Mouse (Mus musculus) E14TG2a.4 (cell line): ENCODE data around the gene 5730455P16Rik.
"Not testable (repeated sequence)": the region's sequence is repeated elsewhere in the genome, so short reads cannot be mapped to it uniquely, and the experiment has no call there.

Experiments used
- H3K27me3 ChIP-seq: 2 replicates; pipeline ENCODE4 v1.6.1; 2014; ENCODE audit warnings: low read length, control low read depth; ENCODE audit not compliant: insufficient read depth
- H3K36me3 ChIP-seq: 2 replicates; pipeline ENCODE4 v1.6.1; 2014; ENCODE audit warnings: low read length, control low read depth; ENCODE audit not compliant: insufficient read depth
- H3K4me1 ChIP-seq: replicated peaks from 2 replicates; pipeline ENCODE4 v1.6.1; 2014; ENCODE audit warnings: low read depth, low read length, control low read depth
- H3K4me3 ChIP-seq: replicated peaks from 2 replicates; pipeline ENCODE4 v1.5.1; 2014; ENCODE audit warnings: mild to moderate bottlenecking, low read length
- H3K9me3 ChIP-seq: 2 replicates; pipeline ENCODE4 v1.6.1; 2014; ENCODE audit warnings: low read length, control low read depth
- CTCF ChIP-seq: conservative IDR thresholded peaks from 2 replicates; pipeline ENCODE4 v1.5.1; 2014; ENCODE audit warnings: low read length
- NANOG ChIP-seq: IDR thresholded peaks from 2 replicates; pipeline ENCODE4 v1.6.1; 2014; ENCODE audit warnings: borderline replicate concordance, low read length, mixed read lengths
- POU5F1 ChIP-seq: IDR thresholded peaks from 2 replicates; pipeline ENCODE4 v1.6.1; 2014; ENCODE audit warnings: low read length, borderline replicate concordance

5730455P16Rik gene

DNA sequence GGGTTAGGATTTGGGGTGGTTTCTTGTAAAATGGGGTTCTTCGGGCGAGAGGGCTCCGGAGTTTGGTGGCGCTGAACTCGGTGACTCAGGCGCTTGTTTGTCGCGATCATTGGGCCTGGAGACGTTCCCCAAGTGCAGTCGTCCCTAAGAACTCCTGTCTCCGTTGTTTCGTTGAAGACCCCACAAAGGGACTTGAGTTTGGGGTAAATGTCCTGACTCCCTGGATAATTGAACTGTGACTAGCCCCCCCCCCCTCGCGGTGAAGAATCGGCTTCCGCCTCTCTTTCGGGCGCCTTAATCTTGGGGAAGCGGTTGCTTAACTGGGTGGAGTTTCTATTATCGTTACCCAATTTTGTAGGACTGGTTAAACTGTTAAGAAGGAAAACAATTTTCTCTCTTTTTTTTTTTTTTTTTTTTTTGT lies 5.8 kb upstream of the 5730455P16Rik start:
- peak overlapping the region; percentile 99 for H3K4me3 ChIP-seq
- no peaks in the 10 kb centered on the region for H3K27me3 ChIP-seq
- H3K36me3 ChIP-seq, result peaks cover 46% of the 10 kb centered on the region
- H3K4me1 ChIP-seq, result peaks cover 43% of the 10 kb centered on the region
- TF ChIP-seq CTCF (no peak), NANOG (no peak), POU5F1 (no peak)
- H3K9me3 ChIP-seq, result no peaks in the 10 kb centered on the region

DNA sequence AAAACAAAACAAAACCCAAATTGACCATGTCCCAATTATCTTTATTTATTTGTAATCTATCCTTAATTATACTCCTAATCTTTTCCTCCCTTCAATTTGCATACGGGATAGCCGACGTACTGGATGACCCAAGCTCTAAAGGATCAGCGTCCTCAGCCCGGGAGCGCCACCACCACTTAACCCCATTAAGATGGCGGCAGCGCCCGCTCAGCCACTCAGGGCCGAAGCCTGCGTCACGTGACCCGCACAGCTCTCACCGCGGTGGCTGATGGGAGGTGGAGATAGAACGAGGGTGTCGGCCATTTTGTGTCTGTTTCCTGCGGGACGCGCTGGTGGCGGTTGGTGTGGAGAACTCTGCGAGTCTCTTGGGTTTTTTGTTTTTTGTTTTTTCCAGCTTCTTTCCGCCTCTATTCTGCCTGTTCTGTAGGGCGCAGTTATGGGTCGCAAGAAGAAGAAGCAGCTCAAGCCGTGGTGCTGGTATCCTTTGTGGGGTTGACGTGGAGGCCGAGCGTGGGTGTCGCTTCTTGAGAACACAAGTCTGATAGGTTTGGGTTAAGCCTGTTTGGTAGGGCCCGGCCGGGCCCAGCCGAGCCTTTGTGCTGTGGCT lies 5.3 kb upstream of the 5730455P16Rik start, which contains the start of gene Zfp207:
Gene Zfp207 (plus strand): TSS at position 261 of the 607 bp plus-strand sequence.
- Histone ChIP-seq H3K27me3 (no peaks in the 10 kb centered on the region), H3K9me3 (no peaks in the 10 kb centered on the region), H3K36me3 (peaks cover 41% of the 10 kb centered on the region), H3K4me1 (peaks cover 43% of the 10 kb centered on the region), H3K4me3 (peak within 1 kb of the TSS; percentile 99)
- TF ChIP-seq POU5F1, result no peak
- TF ChIP-seq CTCF, result no peak
- TF ChIP-seq NANOG, result no peak

DNA sequence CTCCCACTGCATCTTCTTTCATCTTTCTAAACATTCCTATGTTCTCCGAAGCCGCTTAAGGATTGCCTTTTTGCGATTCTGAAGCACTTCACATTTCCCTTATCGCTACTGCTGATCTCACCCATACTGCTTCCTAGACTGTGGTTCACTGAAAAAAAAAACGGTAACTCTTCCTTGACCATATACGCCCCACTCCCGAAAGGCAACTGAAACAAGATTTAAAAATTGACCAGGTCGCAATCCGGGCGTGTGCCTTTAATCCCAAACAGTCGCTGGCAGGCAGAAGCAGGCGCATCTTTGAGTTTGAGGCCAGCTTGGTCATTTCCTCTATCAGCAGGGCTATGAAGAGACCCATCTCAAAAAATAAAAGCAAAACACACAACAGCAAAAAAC lies 4.8 kb upstream of the 5730455P16Rik start:
- no peak for TF ChIP-seq CTCF
- TF ChIP-seq NANOG, result no peak
- no peak for TF ChIP-seq POU5F1
- Histone ChIP-seq H3K27me3 (no peaks in the 10 kb centered on the region), H3K4me3 (peak overlapping the region; percentile 99), H3K36me3 (peaks cover 36% of the 10 kb centered on the region), H3K4me1 (peaks cover 41% of the 10 kb centered on the region), H3K9me3 (no peaks in the 10 kb centered on the region)

DNA sequence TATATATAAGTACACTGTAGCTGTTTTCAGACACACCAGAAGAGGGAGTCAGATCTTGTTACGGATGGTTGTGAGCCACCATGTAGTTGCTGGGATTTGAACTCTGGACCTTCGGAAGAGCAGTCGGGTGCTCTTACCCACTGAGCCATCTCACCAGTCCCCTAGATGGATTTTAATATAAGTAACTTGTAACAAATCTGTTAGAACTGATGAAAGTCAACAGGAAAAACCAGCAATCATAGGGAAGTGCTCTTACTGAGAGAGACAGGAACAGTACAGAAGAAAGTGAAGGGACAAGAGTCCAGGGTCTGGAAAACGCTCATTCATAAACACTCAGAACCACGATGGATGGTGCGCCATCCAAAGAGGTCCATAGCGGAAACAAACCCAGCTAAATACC lies 1.4 kb upstream of the 5730455P16Rik start:
- not testable (repeated sequence) for H3K9me3 ChIP-seq, H3K4me3 ChIP-seq, H3K27me3 ChIP-seq
- H3K36me3 ChIP-seq, result peaks cover 16% of the 10 kb centered on the region
- peaks cover 18% of the 10 kb centered on the region for H3K4me1 ChIP-seq

DNA sequence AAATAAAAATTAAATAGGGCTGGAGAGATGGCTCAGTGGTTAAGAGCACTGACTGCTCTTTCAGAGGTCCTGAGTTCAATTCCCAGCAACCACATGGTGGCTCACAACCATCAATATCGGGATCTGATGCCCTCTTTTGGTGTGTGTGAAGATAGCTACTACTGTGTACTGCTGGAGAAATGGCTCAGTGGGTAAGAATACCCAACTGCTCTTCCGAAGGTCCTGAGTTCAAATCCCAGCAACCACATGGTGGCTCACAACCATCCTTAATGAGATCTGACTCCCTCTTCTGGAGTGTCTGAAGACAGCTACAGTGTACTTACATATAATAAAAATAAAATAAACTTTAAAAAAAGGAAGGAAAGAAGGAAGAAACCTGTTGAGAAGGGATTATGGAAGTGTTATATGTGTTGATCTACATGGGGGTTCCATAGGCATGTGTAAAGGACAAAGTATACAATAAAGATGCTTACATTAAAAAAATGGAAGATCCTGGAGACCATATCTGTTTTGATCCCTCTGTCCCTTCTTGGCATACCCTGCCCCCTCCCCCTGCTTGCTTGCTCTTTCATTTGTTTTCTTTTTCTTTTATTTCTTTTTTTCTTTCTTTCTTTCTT lies 726 bp upstream of the 5730455P16Rik start:
- H3K9me3 ChIP-seq, result not testable (repeated sequence)
- H3K4me3 ChIP-seq, result peak overlapping the region; percentile 96

DNA sequence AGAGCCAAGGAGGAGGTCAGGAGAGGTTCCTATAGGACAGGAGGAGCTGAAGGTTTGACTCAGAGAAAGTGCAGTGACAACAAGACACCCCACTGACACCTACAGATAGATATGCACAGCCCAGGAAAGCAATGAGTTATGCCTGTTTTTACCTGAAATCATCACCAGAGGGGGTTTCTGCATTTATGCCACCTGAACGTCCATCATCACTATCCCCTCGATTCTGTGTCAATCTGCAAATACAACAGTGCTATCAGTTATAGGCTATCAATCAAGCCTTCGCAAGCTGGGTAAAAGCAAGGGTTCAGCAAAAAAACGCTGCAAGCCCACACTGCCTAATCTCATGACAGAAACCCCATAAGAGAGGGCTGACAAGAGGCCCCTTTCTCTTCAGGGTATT lies 1.2 kb downstream of the 5730455P16Rik start:
- Histone ChIP-seq H3K27me3 (no peaks in the 10 kb centered on the region; the same call in 1 of the 2 replicates), H3K9me3 (no peaks in the 10 kb centered on the region)

More for the DNA sequence above, 726 bp upstream of the 5730455P16Rik start:
- H3K4me1 ChIP-seq, result peaks cover 18% of the 10 kb centered on the region
- not testable (repeated sequence) for H3K27me3 ChIP-seq
- peaks cover 21% of the 10 kb centered on the region for H3K36me3 ChIP-seq

DNA sequence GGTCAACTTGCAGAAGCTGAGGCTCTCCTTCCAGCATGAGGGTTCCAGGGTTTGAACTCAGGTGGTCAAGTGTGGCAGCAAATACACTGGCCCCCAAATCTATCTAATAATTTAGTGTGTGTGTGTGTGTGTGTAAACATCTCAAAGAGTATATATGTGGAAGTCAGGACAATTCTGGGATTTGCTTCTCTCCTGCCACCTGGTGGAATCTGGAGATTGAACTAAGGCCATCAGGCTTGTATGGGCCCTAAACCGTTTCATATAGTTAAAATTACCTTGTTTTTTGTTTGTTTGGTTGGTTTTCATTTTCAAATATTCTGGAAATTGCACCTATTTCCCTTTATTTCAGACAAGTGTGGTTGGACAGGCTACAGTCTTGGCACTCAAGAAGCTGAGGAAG lies 8.9 kb downstream of the 5730455P16Rik start:
- Histone ChIP-seq H3K4me3 (no peak overlapping the region), H3K27me3 (no peaks in the 10 kb centered on the region), H3K9me3 (no peaks in the 10 kb centered on the region), H3K36me3 (peaks cover 85% of the 10 kb centered on the region), H3K4me1 (no peaks in the 10 kb centered on the region)
- no peak for TF ChIP-seq CTCF
- TF ChIP-seq NANOG, result no peak
- TF ChIP-seq POU5F1, result no peak

More for the DNA sequence above, 1.2 kb downstream of the 5730455P16Rik start:
- H3K4me1 ChIP-seq, result peaks cover 10% of the 10 kb centered on the region
- H3K4me3 ChIP-seq, result peak overlapping the region; percentile 96
- TF ChIP-seq POU5F1 (no peak), NANOG (no peak), CTCF (no peak)
- H3K36me3 ChIP-seq, result peaks cover 40% of the 10 kb centered on the region

DNA sequence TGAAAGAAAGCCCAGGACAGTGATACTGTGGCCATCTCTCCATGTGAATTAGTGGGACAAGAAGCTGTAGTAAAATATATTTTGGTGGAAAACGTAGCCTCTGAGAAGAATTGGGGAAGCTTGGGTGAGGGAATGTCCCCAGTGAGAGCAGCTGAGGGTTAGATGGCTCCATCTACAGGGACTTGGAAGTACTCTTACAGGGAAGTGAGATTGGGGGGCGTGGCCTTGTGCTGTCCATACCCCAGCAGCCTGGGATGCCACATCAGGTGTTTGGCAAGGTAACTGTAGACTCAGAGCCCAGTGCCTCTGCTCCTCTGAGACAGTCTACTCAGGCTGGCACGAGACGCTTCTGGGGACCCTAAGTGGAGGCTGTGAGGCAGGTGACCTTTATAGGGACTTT lies 23.0 kb downstream of the 5730455P16Rik start:
- TF ChIP-seq CTCF, result 0 out of 2 replicates have a peak, but pooled peaks have one; percentile 9
- no peak for TF ChIP-seq POU5F1
- no peak overlapping the region for H3K4me3 ChIP-seq
- H3K4me1 ChIP-seq, result peaks cover 6% of the 10 kb centered on the region; the same call in 1 of the 2 replicates
- 0 out of 2 replicates have a peak, but pooled peaks cover 6% of the 10 kb centered on the region for H3K27me3 ChIP-seq
- H3K36me3 ChIP-seq, result 0 out of 2 replicates have a peak, but pooled peaks cover 3% of the 10 kb centered on the region
- H3K9me3 ChIP-seq, result no peaks in the 10 kb centered on the region
